Mouse (Mus musculus) kidney, postnatal 10 days (tissue): ENCODE measurements around the gene Fto.

Experiments
- DNase-seq: peaks from one replicate; pipeline ENCODE4 v3.0.0; 2021; ENCODE audit warnings: mixed read lengths

Gene Fto

GRCm38 (mm10) chr8:91575576-91575975, 262.3 kb downstream of the Fto start:
- no peak for DNase-seq

GRCm38 (mm10) chr8:91576086-91576917, 263.0 kb downstream of the Fto start:
- no peak for DNase-seq

GRCm38 (mm10) chr8:91576918-91577241, 263.6 kb downstream of the Fto start:
- DNase-seq, result no peak

GRCm38 (mm10) chr8:91577605-91578004, 264.3 kb downstream of the Fto start:
- no peak for DNase-seq

GRCm38 (mm10) chr8:91584620-91585415, 271.5 kb downstream of the Fto start:
- DNase-seq, result no peak

- no peak for DNase-seq
Observed at GRCm38 (mm10) chr8:91592436-91593105, 279.2 kb downstream of the Fto start.

- no peak for DNase-seq
Observed at GRCm38 (mm10) chr8:91593202-91593781, 280.0 kb downstream of the Fto start.

- no peak for DNase-seq
Observed at GRCm38 (mm10) chr8:91599349-91599837, 286.1 kb downstream of the Fto start.

- no peak for DNase-seq
Observed at GRCm38 (mm10) chr8:91603751-91604150, 290.4 kb downstream of the Fto start.

GRCm38 (mm10) chr8:91605901-91606300, 292.6 kb downstream of the Fto start:
- DNase-seq, result no peak

- no peak for DNase-seq
Observed at GRCm38 (mm10) chr8:91607091-91607490, 293.8 kb downstream of the Fto start.

- no peak for DNase-seq
Observed at GRCm38 (mm10) chr8:91611191-91611590, 297.9 kb downstream of the Fto start.

GRCm38 (mm10) chr8:91611723-91612362, 298.5 kb downstream of the Fto start:
- no peak for DNase-seq

- DNase-seq, result no peak
Observed at GRCm38 (mm10) chr8:91612387-91613130, 299.2 kb downstream of the Fto start.

- DNase-seq, result peak; percentile 28
Observed at GRCm38 (mm10) chr8:91613603-91614002, 300.3 kb downstream of the Fto start.

GRCm38 (mm10) chr8:91615196-91615595, 301.9 kb downstream of the Fto start:
- DNase-seq, result no peak

- no peak for DNase-seq
Observed at GRCm38 (mm10) chr8:91615781-91616683, 302.7 kb downstream of the Fto start.

GRCm38 (mm10) chr8:91617772-91618171, 304.4 kb downstream of the Fto start:
- DNase-seq, result no peak

GRCm38 (mm10) chr8:91622757-91623156, 309.4 kb downstream of the Fto start:
- DNase-seq, result no peak

- no peak for DNase-seq
Observed at GRCm38 (mm10) chr8:91625686-91626558, 312.6 kb downstream of the Fto start.
